Mouse (Mus musculus) heart, postnatal 0 days (tissue): Measurements from ENCODE around the gene Rps5. TPM values are rescaled to one million over a fixed set of nuclear protein-coding genes. Genes with fewer than 3 reads are reported as not detected.

Experiments
- ATAC-seq: fragments of 200-750 bp; cut with Nextera tagmentation; 2 replicates; pipeline ENCODE4 v1.8.0; 2017; ENCODE audit warnings: low read depth, moderate number of reproducible peaks, moderate library complexity; ENCODE audit not compliant: insufficient read depth
- DNase-seq: peaks from one replicate; pipeline ENCODE4 v3.0.0-alpha.2; 2016; ENCODE audit warnings: low spot score
- H3K27ac ChIP-seq: fragments of 300-500 bp; sonication (generic); 2 replicates; pipeline ENCODE4 v1.5.1; 2014; ENCODE audit warnings: low read depth, mild to moderate bottlenecking
- H3K27me3 ChIP-seq: fragments of 300-500 bp; sonication (generic); 2 replicates; pipeline ENCODE4 v1.6.1; 2014; ENCODE audit warnings: low read length, mixed read lengths; ENCODE audit not compliant: control insufficient read depth, insufficient read depth
- H3K36me3 ChIP-seq: fragments of 300-500 bp; sonication (generic); replicated peaks from 2 replicates; pipeline ENCODE4 v1.6.1; 2014; ENCODE audit warnings: low read length, mixed read lengths; ENCODE audit not compliant: control insufficient read depth, insufficient read depth
- H3K4me1 ChIP-seq: fragments of 300-500 bp; sonication (generic); 2 replicates; pipeline ENCODE4 v1.6.1; 2014; ENCODE audit warnings: antibody characterized with exemption; ENCODE audit not compliant: control insufficient read depth, insufficient read depth
- H3K4me2 ChIP-seq: fragments of 300-500 bp; sonication (generic); 2 replicates; pipeline ENCODE4 v1.6.1; 2014; ENCODE audit warnings: low read depth, mild to moderate bottlenecking, low read length, moderate library complexity
- H3K4me3 ChIP-seq: fragments of 300-500 bp; sonication (generic); 2 replicates; pipeline ENCODE4 v1.5.1; 2014; ENCODE audit warnings: low read depth, low read length
- H3K9ac ChIP-seq: fragments of 300-500 bp; sonication (generic); replicated peaks from 2 replicates; pipeline ENCODE4 v1.6.1; 2014; ENCODE audit warnings: low read depth, low read length, mixed read lengths
- H3K9me3 ChIP-seq: fragments of 300-500 bp; sonication (generic); replicated peaks from 2 replicates; pipeline ENCODE4 v1.6.1; 2016; ENCODE audit warnings: low read length; ENCODE audit not compliant: control insufficient read depth
- CTCF ChIP-seq: IDR thresholded peaks from 2 replicates; pipeline ENCODE4 v1.5.1; 2016; ENCODE audit warnings: antibody characterized with exemption, control low read depth, low read depth
- EP300 ChIP-seq: IDR thresholded peaks from 2 replicates; pipeline ENCODE4 v1.6.1; 2016; ENCODE audit warnings: antibody characterized with exemption, low read depth
- WGBS: fragments of 180-500 bp; shearing (Covaris S2); extraction: QIAGEN DNeasy Blood & Tissue Kit; methylation state at CpG from one replicate; pipeline ENCODE4 v1.1.7; 2014; 5-methylcytosine and 5-hydroxymethylcytosine counted together
- polyA plus RNA-seq: library from polyadenylated mRNA; unstranded; fragments of >200 nt; fragmentation: Nextera tagmentation; extraction: Ambion mirVana; gene quantifications from 2 replicates; pipeline ENCODE4 v1.2.1, GENCODE M21; 2015
- total RNA-seq: library from RNA; depleted of rRNA; stranded (reverse); fragments of >200 nt; gene quantifications from 2 replicates; pipeline ENCODE4 v1.2.3, GENCODE M21; 2014; ENCODE audit warnings: low replicate concordance; rRNA removed

Gene Rps5
- total and polyA plus RNA-seq, 2 experiments from 2014 or later: 431 to 1,775 TPM

- Histone ChIP-seq H3K4me2 (peak overlapping the region; percentile 82), H3K4me3 (peak overlapping the region; percentile 61), H3K36me3 (no peaks in the 10 kb centered on the region), H3K27ac (peak overlapping the region; percentile 87), H3K9ac (peak overlapping the region; percentile 67), H3K9me3 (no peaks in the 10 kb centered on the region), H3K4me1 (peaks cover 2% of the 10 kb centered on the region; the same call in 1 of the 2 replicates), H3K27me3 (no peaks in the 10 kb centered on the region)
- DNase-seq (peak; percentile 82), ATAC-seq (peak; percentile 73)
- WGBS: 2% methylated on average over 29 of the region's 29 CpGs
- TF ChIP-seq CTCF (no peak), EP300 (no peak)
These were observed 39.5 kb downstream of the Rps5 start for GRCm38 (mm10) chr7:12961511-12962141.

GRCm38 (mm10) chr7:12965678-12966091, 43.6 kb downstream of the Rps5 start, which contains the start of gene Zfp324:
Gene Zfp324, plus strand, starts transcription at chr7:12965838.
- WGBS: under 1% methylated on average over 23 of the region's 23 CpGs
- H3K27ac ChIP-seq: peak within 1 kb of the TSS; percentile 69
- peaks cover 12% of the 10 kb centered on the region; the same call in 1 of the 2 replicates for H3K4me1 ChIP-seq
- no peaks in the 10 kb centered on the region for H3K27me3 ChIP-seq
- TF ChIP-seq CTCF: no peak
- peak; percentile 15; the same call in 1 of the 2 replicates for TF ChIP-seq EP300
- H3K9me3 ChIP-seq: no peaks in the 10 kb centered on the region
- ATAC-seq (peak; percentile 89), DNase-seq (peak; percentile 80)
- peak within 1 kb of the TSS; percentile 77 for H3K9ac ChIP-seq
- peak within 1 kb of the TSS; percentile 91 for H3K4me2 ChIP-seq
- H3K36me3 ChIP-seq: peaks cover 22% of the 10 kb centered on the region
- H3K4me3 ChIP-seq: peak within 1 kb of the TSS; percentile 84

- H3K36me3 ChIP-seq: peaks cover 28% of the 10 kb centered on the region
- peak overlapping the region; percentile 69 for H3K27ac ChIP-seq
- H3K9ac ChIP-seq: peak overlapping the region; percentile 77
- H3K4me3 ChIP-seq: peak overlapping the region; percentile 84
- ATAC-seq (peak; percentile 51), DNase-seq (peak; percentile 6)
- WGBS: under 1% methylated on average over 29 of the region's 29 CpGs
- H3K4me2 ChIP-seq: peak overlapping the region; percentile 91
- TF ChIP-seq CTCF (no peak), EP300 (no peak)
- peaks cover 12% of the 10 kb centered on the region; the same call in 1 of the 2 replicates for H3K4me1 ChIP-seq
- no peaks in the 10 kb centered on the region for H3K9me3 ChIP-seq
- no peaks in the 10 kb centered on the region for H3K27me3 ChIP-seq
These were observed 44.2 kb downstream of the Rps5 start for GRCm38 (mm10) chr7:12966104-12966845.

DNA sequence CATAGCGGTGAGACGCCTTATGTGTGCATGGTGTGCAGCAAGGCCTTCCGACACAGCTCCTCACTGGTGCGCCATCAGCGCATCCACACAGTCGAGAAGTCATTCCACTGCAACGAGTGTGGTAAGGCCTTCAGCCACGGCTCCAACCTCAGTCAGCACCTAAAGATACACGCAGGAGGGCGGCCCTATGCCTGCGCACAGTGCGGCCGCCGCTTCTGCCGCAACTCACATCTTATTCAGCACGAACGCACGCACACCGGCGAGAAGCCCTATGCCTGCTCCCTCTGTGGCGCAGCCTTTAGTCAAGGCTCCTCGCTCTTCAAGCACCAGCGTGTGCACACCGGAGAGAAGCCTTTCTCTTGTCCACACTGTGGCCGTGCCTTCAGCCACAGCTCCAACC, 48.8 kb downstream of the Rps5 start:
- no peak overlapping the region for H3K27ac ChIP-seq
- H3K4me3 ChIP-seq: no peak overlapping the region
- DNase-seq: no peak
- H3K4me1 ChIP-seq: peaks cover 12% of the 10 kb centered on the region; the same call in 1 of the 2 replicates
- WGBS: 92% methylated on average over 25 of the region's 25 CpGs
- H3K27me3 ChIP-seq: no peaks in the 10 kb centered on the region
- no peaks in the 10 kb centered on the region for H3K9me3 ChIP-seq
- H3K36me3 ChIP-seq: peaks cover 42% of the 10 kb centered on the region
- no peak for ATAC-seq
- TF ChIP-seq CTCF (no peak), EP300 (no peak)
- no peak overlapping the region for H3K4me2 ChIP-seq
- no peak overlapping the region for H3K9ac ChIP-seq

Other genes with a start within 250 kb of the Rps5 start
- not detected in 2 replicates for gene Vmn2r55, start 237.3 kb upstream of the Rps5 start, total RNA-seq
- gene Vmn2r55, start 237.3 kb upstream of the Rps5 start, polyA plus RNA-seq: not detected in 2 replicates
- not detected in 2 replicates for gene Vmn2r56, start 187.3 kb upstream of the Rps5 start, total RNA-seq
- gene Vmn2r56, start 187.3 kb upstream of the Rps5 start, polyA plus RNA-seq: not detected in 2 replicates
- gene Zscan18, start 118.7 kb upstream of the Rps5 start, total RNA-seq: 1.5 and 6.3 TPM in 2 replicates
- 2.1 and 2.6 TPM in 2 replicates for gene Zscan18, start 118.7 kb upstream of the Rps5 start, polyA plus RNA-seq
- 3.1 and 12.2 TPM in 2 replicates for gene Zfp329, start 103.4 kb upstream of the Rps5 start, total RNA-seq
- 6.2 and 7.0 TPM in 2 replicates for gene Zfp329, start 103.4 kb upstream of the Rps5 start, polyA plus RNA-seq
- gene Zfp110, start 87.5 kb upstream of the Rps5 start, total RNA-seq: 14.8 and 20.5 TPM in 2 replicates
- 15.3 and 15.9 TPM in 2 replicates for gene Zfp110, start 87.5 kb upstream of the Rps5 start, polyA plus RNA-seq
- gene Zfp128, start 41.1 kb upstream of the Rps5 start, total RNA-seq: 2.9 and 6.3 TPM in 2 replicates
- 2.3 and 3.0 TPM in 2 replicates for gene Zfp128, start 41.1 kb upstream of the Rps5 start, polyA plus RNA-seq
- gene Zscan22, start 24.5 kb upstream of the Rps5 start, total RNA-seq: 1.3 and 3.5 TPM in 2 replicates
- 4.4 and 4.6 TPM in 2 replicates for gene Zscan22, start 24.5 kb upstream of the Rps5 start, polyA plus RNA-seq
- gene Rnf225, start 5.1 kb downstream of the Rps5 start, total RNA-seq: not detected in 2 replicates
- 0.14 and 0.19 TPM in 2 replicates for gene Rnf225, start 5.1 kb downstream of the Rps5 start, polyA plus RNA-seq
- gene Zfp324, start 43.5 kb downstream of the Rps5 start, total RNA-seq: 2.9 and 10.9 TPM in 2 replicates
- gene Zfp324, start 43.5 kb downstream of the Rps5 start, polyA plus RNA-seq: 3.7 and 4.2 TPM in 2 replicates
- gene Zfp446, start 55.6 kb downstream of the Rps5 start, total RNA-seq: 2.5 and 6.2 TPM in 2 replicates
- 3.1 and 3.3 TPM in 2 replicates for gene Zfp446, start 55.6 kb downstream of the Rps5 start, polyA plus RNA-seq
- gene Slc27a5, start 75.9 kb downstream of the Rps5 start, total RNA-seq: not detected in 2 replicates
- gene Slc27a5, start 75.9 kb downstream of the Rps5 start, polyA plus RNA-seq: not detected in 2 replicates
- 279 and 309 TPM in 2 replicates for gene Trim28, start 76.8 kb downstream of the Rps5 start, total RNA-seq
- gene Trim28, start 76.8 kb downstream of the Rps5 start, polyA plus RNA-seq: 67.8 and 69.9 TPM in 2 replicates
- gene Zbtb45, start 87.7 kb downstream of the Rps5 start, total RNA-seq: 16.9 and 29.2 TPM in 2 replicates
- gene Zbtb45, start 87.7 kb downstream of the Rps5 start, polyA plus RNA-seq: 9.5 and 10.5 TPM in 2 replicates
- gene Chmp2a, start 112.5 kb downstream of the Rps5 start, total RNA-seq: 48.2 and 72.1 TPM in 2 replicates
- gene Chmp2a, start 112.5 kb downstream of the Rps5 start, polyA plus RNA-seq: 181 and 183 TPM in 2 replicates
- gene Ube2m, start 116.0 kb downstream of the Rps5 start, total RNA-seq: 290 and 312 TPM in 2 replicates
- 116 and 127 TPM in 2 replicates for gene Ube2m, start 116.0 kb downstream of the Rps5 start, polyA plus RNA-seq
- 2.7 and 8.4 TPM in 2 replicates for gene Mzf1, start 132.5 kb downstream of the Rps5 start, total RNA-seq
- 0.70 and 0.83 TPM in 2 replicates for gene Mzf1, start 132.5 kb downstream of the Rps5 start, polyA plus RNA-seq
- gene Vmn1r85, start 172.9 kb downstream of the Rps5 start, total RNA-seq: not detected in 2 replicates
- gene Vmn1r85, start 172.9 kb downstream of the Rps5 start, polyA plus RNA-seq: not detected in 2 replicates
- gene Vmn1r86, start 197.6 kb downstream of the Rps5 start, total RNA-seq: not detected in 2 replicates
- not detected in 2 replicates for gene Vmn1r86, start 197.6 kb downstream of the Rps5 start, polyA plus RNA-seq
- not detected in 2 replicates for gene Vmn1r87, start 217.9 kb downstream of the Rps5 start, total RNA-seq
- not detected in 2 replicates for gene Vmn1r87, start 217.9 kb downstream of the Rps5 start, polyA plus RNA-seq
- gene Vmn1r88, start 237.3 kb downstream of the Rps5 start, total RNA-seq: not detected in 2 replicates
- gene Vmn1r88, start 237.3 kb downstream of the Rps5 start, polyA plus RNA-seq: not detected in 2 replicates